Mouse (Mus musculus) layer of hippocampus, postnatal 36 days (tissue): Measurements from ENCODE around the gene Ndrg3. TPM values are rescaled to one million over a fixed set of nuclear protein-coding genes. Genes with fewer than 3 reads are reported as not detected.
"Not testable (repeated sequence)": the region's sequence is repeated elsewhere in the genome, so short reads cannot be mapped to it uniquely, and the experiment has no call there.

Experiments
- DNase-seq, 2 experiments: peaks; one replicate each; pipeline ENCODE4 v3.0.0; 2022
- total RNA-seq, 2 experiments: library from RNA; stranded (reverse); gene quantifications; 2 replicates each; pipeline ENCODE4 v1.2.3; 2021

The Ndrg3 gene
- total RNA-seq, 2 experiments from 2014 or later: 415 to 419 TPM

- DNase-seq: no peak
Observed at GRCm38 (mm10) chr2:156996576-156996975, 4.7 kb upstream of the Ndrg3 start.

- no peak for DNase-seq
Observed at GRCm38 (mm10) chr2:156990727-156991431, 977 bp downstream of the Ndrg3 start.

GRCm38 (mm10) chr2:156987316-156987715 lies 4.5 kb downstream of the Ndrg3 start:
- no peak for DNase-seq

GRCm38 (mm10) chr2:156982864-156983263 lies 9.0 kb downstream of the Ndrg3 start:
- DNase-seq: no peak

- DNase-seq: no peak
Observed at GRCm38 (mm10) chr2:156981291-156981690, 10.6 kb downstream of the Ndrg3 start.

- DNase-seq: no peak
Observed at GRCm38 (mm10) chr2:156980059-156980458, 11.8 kb downstream of the Ndrg3 start.

- DNase-seq: no peak
Observed at GRCm38 (mm10) chr2:156976711-156977110, 15.1 kb downstream of the Ndrg3 start.

GRCm38 (mm10) chr2:156974967-156975366 lies 16.9 kb downstream of the Ndrg3 start:
- DNase-seq: no peak

- DNase-seq: no peak
Observed at GRCm38 (mm10) chr2:156973316-156974100, 18.3 kb downstream of the Ndrg3 start.

GRCm38 (mm10) chr2:156970253-156970652 lies 21.6 kb downstream of the Ndrg3 start:
- no peak for DNase-seq

- no peak for DNase-seq
Observed at GRCm38 (mm10) chr2:156968501-156968900, 23.4 kb downstream of the Ndrg3 start.

GRCm38 (mm10) chr2:156967388-156967787 lies 24.5 kb downstream of the Ndrg3 start:
- DNase-seq: no peak

GRCm38 (mm10) chr2:156963891-156964290 lies 28.0 kb downstream of the Ndrg3 start:
- no peak for DNase-seq

GRCm38 (mm10) chr2:156958496-156959252 lies 33.2 kb downstream of the Ndrg3 start:
- no peak for DNase-seq

- no peak for DNase-seq
Observed at GRCm38 (mm10) chr2:156957035-156957434, 34.8 kb downstream of the Ndrg3 start.

GRCm38 (mm10) chr2:156956306-156956705 lies 35.5 kb downstream of the Ndrg3 start:
- no peak for DNase-seq

- DNase-seq: no peak
Observed at GRCm38 (mm10) chr2:156954463-156954862, 37.4 kb downstream of the Ndrg3 start.

- DNase-seq: no peak
Observed at GRCm38 (mm10) chr2:156951301-156952094, 40.4 kb downstream of the Ndrg3 start.

GRCm38 (mm10) chr2:156950816-156951215 lies 41.0 kb downstream of the Ndrg3 start:
- DNase-seq: no peak

GRCm38 (mm10) chr2:156941523-156941922 lies 50.3 kb downstream of the Ndrg3 start:
- not testable (repeated sequence) for DNase-seq

- DNase-seq: not testable (repeated sequence)
Observed at GRCm38 (mm10) chr2:156939926-156940325, 51.9 kb downstream of the Ndrg3 start.

GRCm38 (mm10) chr2:156937795-156938194 lies 54.1 kb downstream of the Ndrg3 start:
- no peak for DNase-seq
